Mouse (Mus musculus): ENCODE measurements at regions not wholly inside any gene's neighbourhood (a gene's known extent, or its start where the extent isn't known, plus 50 kb on each side); places are given as distances from the start of the nearest gene placed in this dataset.

DNA sequence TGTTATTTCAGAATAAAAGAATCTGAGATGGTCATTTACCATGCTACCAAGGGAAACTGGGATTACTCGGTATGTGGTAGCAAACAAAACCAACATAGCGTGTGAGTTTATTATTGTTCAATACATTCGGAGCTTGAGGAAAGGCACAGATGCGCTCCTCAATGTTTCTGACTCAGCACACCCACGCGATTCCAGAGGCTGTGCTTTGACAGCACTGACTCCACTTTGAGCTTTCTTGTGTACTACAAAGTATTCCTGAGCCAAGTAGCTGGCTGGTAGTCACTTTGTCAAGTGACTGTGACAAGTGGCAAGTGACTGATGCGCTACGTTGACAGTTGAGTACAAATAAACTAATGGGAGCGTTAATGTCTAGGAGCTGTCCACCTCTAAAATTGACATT, 235.8 kb downstream of the Foxo1 start:
- TF ChIP-seq CTCF (IDR thresholded peaks at IDR 0.05; ENCODE audit: low read depth), result no peak
- no peak for TF ChIP-seq EP300 (IDR thresholded peaks at IDR 0.05; ENCODE audit: low read depth)

All from liver, postnatal 0 days (tissue).